Mouse (Mus musculus) heart, embryonic 13.5 days (tissue): ENCODE data around the gene Abhd14a. TPM values are rescaled to one million over a fixed set of nuclear protein-coding genes. Genes with fewer than 3 reads are reported as not detected.

ENCODE experiments used
- ATAC-seq: fragments of 200-750 bp; cut with Nextera tagmentation; 2 replicates; pipeline ENCODE4 v1.8.0; 2017; ENCODE audit warnings: moderate TSS enrichment; ENCODE audit not compliant: insufficient number of reproducible peaks, low FRiP score, low TSS enrichment; ENCODE audit errors: extremely low read depth
- H3K27ac ChIP-seq: fragments of 300-500 bp; sonication (generic); replicated peaks from 2 replicates; pipeline ENCODE4 v1.5.1; 2015; ENCODE audit warnings: moderate library complexity, mild to moderate bottlenecking, inconsistent platforms
- H3K27me3 ChIP-seq: fragments of 300-500 bp; sonication (generic); replicated peaks from 2 replicates; pipeline ENCODE4 v1.6.1; 2015; ENCODE audit warnings: mild to moderate bottlenecking, inconsistent platforms
- H3K36me3 ChIP-seq: fragments of 300-500 bp; sonication (generic); 2 replicates; pipeline ENCODE4 v1.6.1; 2015; ENCODE audit warnings: mild to moderate bottlenecking, inconsistent platforms
- H3K4me1 ChIP-seq: fragments of 300-500 bp; sonication (generic); 2 replicates; pipeline ENCODE4 v1.6.1; 2015; ENCODE audit warnings: inconsistent platforms
- H3K4me2 ChIP-seq: fragments of 300-500 bp; sonication (generic); 2 replicates; pipeline ENCODE4 v1.6.1; 2015; ENCODE audit warnings: inconsistent platforms, mild to moderate bottlenecking, moderate library complexity
- H3K4me3 ChIP-seq: fragments of 300-500 bp; sonication (generic); 2 replicates; pipeline ENCODE4 v1.5.1; 2015; ENCODE audit warnings: moderate library complexity, mild to moderate bottlenecking, inconsistent platforms
- H3K9ac ChIP-seq: fragments of 300-500 bp; sonication (generic); 2 replicates; pipeline ENCODE4 v1.6.1; 2015; ENCODE audit warnings: inconsistent platforms, mild to moderate bottlenecking, moderate library complexity
- H3K9me3 ChIP-seq: fragments of 300-500 bp; sonication (generic); 2 replicates; pipeline ENCODE4 v1.6.1; 2016; ENCODE audit warnings: inconsistent platforms
- WGBS: fragments of 180-500 bp; shearing (Covaris S2); methylation state at CpG from one replicate; pipeline ENCODE4 v1.1.7; 2015; ENCODE audit warnings: mixed read lengths; 5-methylcytosine and 5-hydroxymethylcytosine counted together
- polyA plus RNA-seq: library from polyadenylated mRNA; unstranded; fragments of >200 nt; fragmentation: Nextera tagmentation; extraction: Ambion mirVana; gene quantifications from 2 replicates; pipeline ENCODE4 v1.2.1, GENCODE M21; 2015

Gene Abhd14a
- polyA plus RNA-seq, 1 experiment from 2014 or later, result 44.8 TPM

DNA sequence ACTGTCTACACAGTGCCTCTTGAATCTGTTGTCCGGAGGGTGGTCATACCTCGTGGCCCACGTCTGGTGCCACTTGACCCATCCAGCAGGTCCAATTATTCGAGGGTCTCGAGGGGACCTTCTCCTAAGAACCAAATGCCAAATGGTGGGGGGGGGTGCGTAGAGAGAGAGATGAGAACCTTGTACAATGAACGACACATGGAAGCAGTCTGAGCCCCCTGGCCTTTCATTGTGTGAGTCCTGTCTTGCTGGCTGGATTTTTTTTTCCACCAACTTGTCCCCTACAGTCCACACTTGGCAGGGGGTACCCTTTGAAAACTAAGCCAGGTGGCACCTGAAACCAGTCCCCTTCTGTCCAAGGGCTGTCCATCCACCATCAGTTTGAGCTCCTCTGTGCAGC lies 20.3 kb upstream of the Abhd14a start:
- WGBS, result 86% methylated on average over 7 of the region's 7 CpGs
- Histone ChIP-seq H3K27ac (no peak overlapping the region), H3K27me3 (peaks cover 21% of the 10 kb centered on the region), H3K4me1 (peaks cover 32% of the 10 kb centered on the region), H3K4me3 (no peak overlapping the region), H3K4me2 (no peak overlapping the region), H3K36me3 (peaks cover 14% of the 10 kb centered on the region), H3K9ac (no peak overlapping the region), H3K9me3 (no peaks in the 10 kb centered on the region)
- no peak for ATAC-seq

DNA sequence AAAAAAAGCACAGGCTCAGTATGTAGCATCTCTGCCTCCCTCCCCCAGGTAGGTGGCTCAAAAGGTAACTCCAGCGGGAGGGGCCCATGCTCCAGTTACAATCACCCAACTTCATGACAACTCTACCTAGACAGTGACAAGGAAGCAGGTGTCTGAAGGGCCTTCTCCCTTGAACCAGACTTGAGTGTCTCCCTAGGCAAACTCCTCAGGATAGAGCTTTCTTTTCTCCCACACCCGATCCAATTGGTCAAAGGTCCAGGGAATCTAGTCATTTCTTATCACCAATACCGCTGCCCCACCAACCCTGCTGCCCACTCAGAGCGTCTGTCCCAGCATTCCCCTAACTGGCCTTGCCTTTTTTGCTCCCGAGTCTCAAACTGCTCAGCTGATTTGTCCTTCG lies 19.2 kb upstream of the Abhd14a start:
- Histone ChIP-seq H3K4me3 (no peak overlapping the region), H3K36me3 (peaks cover 24% of the 10 kb centered on the region), H3K9ac (no peak overlapping the region), H3K27me3 (peaks cover 21% of the 10 kb centered on the region), H3K9me3 (no peaks in the 10 kb centered on the region), H3K4me1 (peaks cover 22% of the 10 kb centered on the region), H3K27ac (no peak overlapping the region), H3K4me2 (no peak overlapping the region)
- WGBS, result 77% methylated on average over 6 of the region's 6 CpGs
- ATAC-seq, result no peak

DNA sequence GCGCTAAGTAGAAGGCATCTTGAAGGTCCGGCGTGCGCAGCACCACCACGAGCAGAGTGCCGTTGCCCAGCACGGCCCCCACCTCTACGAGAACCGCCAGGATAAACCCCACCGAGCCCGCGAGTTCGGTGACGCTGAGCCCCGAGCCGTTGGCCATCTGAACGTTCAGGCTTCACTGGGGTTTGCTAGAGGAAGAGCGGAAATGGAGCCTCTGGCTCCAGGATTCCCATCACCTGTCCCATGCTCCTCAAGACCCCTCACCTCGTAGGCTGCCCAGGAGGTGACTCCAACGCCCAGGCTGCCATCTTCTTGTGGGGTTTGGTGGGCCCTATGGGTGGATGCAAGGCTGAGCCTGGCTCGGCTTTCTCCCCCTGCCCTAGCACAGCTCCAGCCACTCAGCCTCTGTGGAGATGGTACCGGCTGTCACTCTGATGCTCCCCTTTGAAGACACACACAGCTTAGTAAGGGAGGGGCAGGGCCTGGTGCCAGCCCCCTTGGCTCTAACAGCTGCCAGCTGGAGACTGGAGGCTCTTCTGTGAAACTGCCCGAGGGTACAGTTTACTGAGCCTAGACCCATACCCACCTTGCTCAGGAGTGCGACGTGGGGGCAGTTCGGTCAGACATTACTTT lies 18.2 kb upstream of the Abhd14a start, which contains the start of gene Gpr62:
Gene Gpr62 (minus strand): TSS at position 368 of the 630 bp plus-strand sequence.
- Histone ChIP-seq H3K4me1 (peaks cover 18% of the 10 kb centered on the region), H3K4me3 (peak within 1 kb of the TSS; percentile 65), H3K36me3 (peaks cover 33% of the 10 kb centered on the region), H3K9ac (peak within 1 kb of the TSS; percentile 84), H3K4me2 (peak within 1 kb of the TSS; percentile 98), H3K9me3 (no peaks in the 10 kb centered on the region), H3K27ac (peak within 1 kb of the TSS; percentile 46), H3K27me3 (peaks cover 21% of the 10 kb centered on the region)
- WGBS, result 33% methylated on average over 26 of the region's 26 CpGs
- ATAC-seq, result no peak

DNA sequence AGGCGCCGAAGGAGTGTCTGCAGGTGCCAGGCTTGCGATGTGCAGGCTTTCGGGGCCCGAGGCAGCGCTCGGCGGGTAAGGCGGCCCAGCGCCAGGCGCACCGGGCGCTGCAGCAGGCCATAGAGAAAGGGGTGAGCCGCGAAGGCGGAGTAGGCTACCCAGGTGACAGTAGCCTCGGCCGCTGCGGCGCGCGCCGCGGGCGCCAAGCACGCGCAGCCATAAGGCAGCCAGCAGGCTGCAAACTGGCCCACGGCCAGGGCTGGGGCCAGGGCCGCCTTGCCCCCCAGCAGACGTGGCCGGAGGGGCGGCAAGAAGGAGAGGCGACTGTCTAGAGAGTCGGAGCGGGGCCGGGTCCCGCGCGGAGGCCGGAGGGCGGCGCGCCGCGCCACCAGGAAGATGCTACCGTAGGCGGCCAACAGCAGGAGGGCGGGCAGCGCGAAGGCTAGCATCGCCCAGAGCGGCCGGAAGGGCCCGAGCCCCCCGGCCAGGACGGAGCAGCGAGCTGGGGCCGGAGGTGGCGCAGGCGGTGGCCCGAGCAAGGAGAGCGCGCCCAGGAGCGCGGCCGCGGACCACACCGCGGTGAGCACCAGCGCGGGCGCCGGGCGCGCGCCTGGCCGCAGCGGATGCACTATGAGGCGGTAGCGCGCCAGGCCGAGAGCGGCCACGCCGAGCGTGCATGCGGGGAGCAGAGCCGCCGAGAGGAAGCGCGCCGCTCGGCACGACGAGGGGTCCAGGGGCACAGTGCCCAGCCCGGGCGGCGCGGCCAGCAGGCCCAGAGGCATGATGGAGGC lies 17.5 kb upstream of the Abhd14a start:
- H3K9me3 ChIP-seq, result no peaks in the 10 kb centered on the region
- WGBS, result 2% methylated on average over 99 of the region's 99 CpGs

DNA sequence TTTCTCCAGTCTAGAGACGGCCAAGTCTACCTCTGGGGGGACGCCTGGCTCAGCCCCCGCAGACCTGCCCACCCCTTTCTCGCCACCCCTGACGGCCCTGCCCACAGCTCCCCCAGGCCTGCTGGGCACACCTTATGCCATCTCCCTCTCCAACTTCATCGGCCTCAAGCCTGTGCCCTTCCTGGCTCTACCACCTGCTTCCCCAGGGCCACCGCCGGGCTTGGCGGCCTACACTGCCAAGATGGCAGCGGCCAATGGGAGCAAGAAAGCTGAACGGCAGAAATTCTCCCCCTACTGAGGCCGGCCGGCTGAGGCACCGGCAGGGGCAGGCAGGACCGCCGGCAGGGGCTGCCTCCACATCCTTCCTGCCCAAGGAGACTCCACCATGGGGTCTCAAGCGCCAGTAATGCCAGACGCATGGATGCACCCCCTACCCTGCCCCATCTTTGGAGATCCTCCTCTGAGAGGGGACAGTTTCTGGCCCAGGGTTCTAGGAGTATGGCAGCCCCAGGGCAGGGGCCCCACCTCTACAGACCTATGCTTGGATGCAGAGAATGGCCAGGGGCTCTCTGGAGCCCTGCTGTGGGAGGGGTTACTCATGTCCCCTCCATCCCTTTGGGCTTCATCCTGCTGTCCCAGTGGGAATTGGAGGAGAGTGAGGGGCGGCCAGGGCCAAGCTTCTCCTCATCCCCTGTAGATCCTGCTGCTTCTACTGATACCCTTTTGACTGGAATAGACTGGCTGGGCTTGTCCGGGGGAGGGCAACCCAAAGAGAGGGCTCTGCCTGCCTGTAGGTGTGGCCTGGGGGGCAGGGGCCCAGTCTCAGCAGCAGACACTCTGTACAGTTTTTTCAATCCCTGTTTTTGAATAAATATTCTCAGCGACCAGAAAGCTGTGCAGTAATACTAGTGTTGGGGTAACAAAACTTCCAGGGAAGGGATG lies 15.9 kb upstream of the Abhd14a start:
- H3K27me3 ChIP-seq, result peaks cover 21% of the 10 kb centered on the region
- no peaks in the 10 kb centered on the region for H3K9me3 ChIP-seq
- no peak for ATAC-seq
- H3K4me1 ChIP-seq, result peaks cover 28% of the 10 kb centered on the region
- peaks cover 46% of the 10 kb centered on the region for H3K36me3 ChIP-seq
- no peak overlapping the region for H3K4me2 ChIP-seq
- H3K9ac ChIP-seq, result no peak overlapping the region
- no peak overlapping the region for H3K27ac ChIP-seq
- no peak overlapping the region for H3K4me3 ChIP-seq
- WGBS, result 81% methylated on average over 21 of the region's 21 CpGs

More for the DNA sequence above, 17.5 kb upstream of the Abhd14a start:
- H3K36me3 ChIP-seq, result peaks cover 41% of the 10 kb centered on the region
- ATAC-seq, result peak; percentile 23; the same call in 1 of the 2 replicates
- peak overlapping the region; percentile 98 for H3K4me2 ChIP-seq
- H3K4me3 ChIP-seq, result peak overlapping the region; percentile 65
- peaks cover 21% of the 10 kb centered on the region for H3K27me3 ChIP-seq
- peaks cover 18% of the 10 kb centered on the region for H3K4me1 ChIP-seq
- peak overlapping the region; percentile 84 for H3K9ac ChIP-seq
- H3K27ac ChIP-seq, result peak overlapping the region; percentile 46

DNA sequence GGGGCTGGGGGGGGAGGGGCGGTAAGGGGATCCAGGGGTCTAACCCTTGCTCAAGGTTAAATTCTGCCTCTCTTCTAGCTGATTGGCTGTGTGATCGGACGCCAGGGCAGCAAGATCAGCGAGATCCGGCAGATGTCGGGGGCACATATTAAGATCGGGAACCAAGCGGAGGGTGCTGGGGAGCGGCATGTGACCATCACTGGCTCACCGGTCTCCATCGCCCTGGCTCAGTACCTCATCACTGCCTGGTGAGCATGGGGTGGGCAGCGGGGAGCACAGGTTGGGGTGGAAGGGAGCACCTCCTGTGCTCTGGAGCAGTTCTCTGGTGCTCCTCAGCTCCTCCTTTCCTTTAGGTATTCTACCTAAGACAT lies 14.9 kb upstream of the Abhd14a start:
- Histone ChIP-seq H3K9me3 (no peaks in the 10 kb centered on the region), H3K36me3 (peaks cover 53% of the 10 kb centered on the region), H3K9ac (no peak overlapping the region), H3K27ac (no peak overlapping the region), H3K27me3 (peaks cover 21% of the 10 kb centered on the region), H3K4me2 (no peak overlapping the region), H3K4me3 (no peak overlapping the region), H3K4me1 (peaks cover 37% of the 10 kb centered on the region)
- 85% methylated on average over 12 of the region's 12 CpGs for WGBS
- ATAC-seq, result no peak

DNA sequence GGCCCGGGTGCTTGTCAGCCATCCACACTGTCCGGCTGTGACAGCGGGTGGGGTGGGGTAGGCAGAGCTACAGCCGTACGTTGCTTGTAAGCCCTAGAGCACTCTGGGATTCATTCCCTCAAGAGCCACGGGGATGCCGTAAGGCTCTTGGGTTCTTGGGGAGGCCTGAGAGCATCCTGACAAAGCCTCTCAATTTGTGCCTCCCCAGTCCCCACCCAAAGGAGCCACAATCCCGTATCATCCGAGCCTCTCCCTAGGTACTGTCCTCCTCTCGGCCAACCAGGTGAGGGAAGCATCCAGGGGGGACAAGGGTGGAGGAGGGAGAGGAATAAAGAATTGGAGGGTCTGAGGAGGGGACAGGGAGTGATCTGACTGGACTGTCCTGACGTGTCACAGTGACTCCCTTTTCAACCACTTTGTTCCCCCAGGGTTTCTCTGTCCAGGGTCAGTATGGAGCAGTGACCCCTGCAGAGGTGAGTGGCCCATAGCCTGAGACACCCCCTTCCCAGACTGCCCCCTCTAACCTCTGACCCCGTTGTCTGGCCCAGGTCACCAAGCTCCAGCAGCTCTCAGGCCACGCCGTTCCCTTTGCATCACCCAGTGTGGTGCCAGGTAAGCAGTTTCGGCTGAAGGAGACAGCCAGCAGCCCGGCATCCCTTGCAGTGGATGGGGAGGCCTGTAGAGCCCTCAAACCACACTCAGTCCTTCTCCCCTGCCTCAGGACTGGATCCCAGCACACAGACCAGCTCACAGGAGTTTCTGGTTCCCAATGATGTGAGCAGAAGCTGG lies 14.4 kb upstream of the Abhd14a start:
- no peaks in the 10 kb centered on the region for H3K9me3 ChIP-seq
- peaks cover 53% of the 10 kb centered on the region for H3K36me3 ChIP-seq
- H3K27ac ChIP-seq, result no peak overlapping the region
- no peak for ATAC-seq
- H3K27me3 ChIP-seq, result peaks cover 21% of the 10 kb centered on the region
- peaks cover 43% of the 10 kb centered on the region for H3K4me1 ChIP-seq
- H3K4me2 ChIP-seq, result no peak overlapping the region
- H3K9ac ChIP-seq, result no peak overlapping the region
- 79% methylated on average over 16 of the region's 16 CpGs for WGBS
- H3K4me3 ChIP-seq, result no peak overlapping the region

DNA sequence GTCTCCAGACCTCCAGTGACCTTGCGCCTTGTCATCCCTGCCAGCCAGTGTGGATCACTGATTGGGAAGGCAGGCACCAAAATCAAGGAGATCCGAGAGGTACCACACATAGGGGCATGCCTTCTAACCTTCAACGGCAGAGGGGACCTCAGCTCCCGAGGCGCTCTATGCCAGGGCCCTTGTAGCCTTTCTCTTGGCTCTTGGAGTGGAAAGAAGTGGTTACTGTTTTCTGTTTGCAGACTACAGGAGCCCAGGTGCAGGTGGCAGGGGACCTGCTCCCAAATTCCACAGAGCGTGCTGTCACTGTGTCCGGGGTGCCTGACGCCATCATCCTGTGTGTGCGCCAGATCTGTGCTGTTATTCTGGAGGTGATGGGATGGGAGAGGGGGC lies 13.5 kb upstream of the Abhd14a start:
- Histone ChIP-seq H3K27ac (no peak overlapping the region), H3K9me3 (no peaks in the 10 kb centered on the region), H3K27me3 (peaks cover 18% of the 10 kb centered on the region), H3K4me2 (no peak overlapping the region), H3K4me3 (no peak overlapping the region), H3K9ac (no peak overlapping the region), H3K36me3 (peaks cover 53% of the 10 kb centered on the region), H3K4me1 (peaks cover 51% of the 10 kb centered on the region)
- no peak for ATAC-seq
- WGBS, result 83% methylated on average over 9 of the region's 9 CpGs

DNA sequence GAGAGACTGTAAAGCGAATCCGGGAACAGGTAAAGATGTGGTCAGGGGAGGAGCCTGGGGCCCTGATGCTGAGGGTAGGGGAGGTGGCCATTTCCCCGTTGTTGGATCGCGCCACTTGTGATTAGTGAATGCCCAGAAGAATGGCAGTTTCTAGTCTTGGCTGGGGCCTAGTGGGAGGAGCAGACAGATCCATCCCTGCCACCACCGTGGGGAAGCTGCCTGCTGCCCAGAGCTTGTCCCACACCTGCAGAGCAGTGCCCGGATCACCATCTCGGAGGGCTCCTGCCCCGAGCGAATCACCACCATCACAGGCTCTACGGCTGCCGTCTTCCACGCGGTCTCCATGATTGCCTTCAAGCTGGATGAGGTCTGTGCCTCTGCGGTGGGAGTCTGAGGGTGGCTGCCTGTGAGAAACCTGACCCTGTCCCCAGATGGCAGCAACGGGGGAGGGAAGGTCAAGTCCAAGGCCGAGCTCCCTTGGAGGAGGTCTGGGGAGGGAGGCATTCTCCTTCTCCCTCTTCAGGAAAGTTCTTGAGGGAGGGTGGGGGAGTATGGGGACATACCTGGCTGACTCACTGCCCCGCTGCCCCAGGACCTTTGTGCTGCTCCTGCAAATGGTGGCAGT lies 13.0 kb upstream of the Abhd14a start:
- Histone ChIP-seq H3K27ac (no peak overlapping the region), H3K4me1 (peaks cover 52% of the 10 kb centered on the region), H3K4me2 (no peak overlapping the region), H3K27me3 (peaks cover 13% of the 10 kb centered on the region; the same call in 1 of the 2 replicates), H3K9ac (no peak overlapping the region), H3K36me3 (peaks cover 53% of the 10 kb centered on the region), H3K9me3 (no peaks in the 10 kb centered on the region), H3K4me3 (no peak overlapping the region)
- ATAC-seq, result no peak
- 74% methylated on average over 18 of the region's 18 CpGs for WGBS

DNA sequence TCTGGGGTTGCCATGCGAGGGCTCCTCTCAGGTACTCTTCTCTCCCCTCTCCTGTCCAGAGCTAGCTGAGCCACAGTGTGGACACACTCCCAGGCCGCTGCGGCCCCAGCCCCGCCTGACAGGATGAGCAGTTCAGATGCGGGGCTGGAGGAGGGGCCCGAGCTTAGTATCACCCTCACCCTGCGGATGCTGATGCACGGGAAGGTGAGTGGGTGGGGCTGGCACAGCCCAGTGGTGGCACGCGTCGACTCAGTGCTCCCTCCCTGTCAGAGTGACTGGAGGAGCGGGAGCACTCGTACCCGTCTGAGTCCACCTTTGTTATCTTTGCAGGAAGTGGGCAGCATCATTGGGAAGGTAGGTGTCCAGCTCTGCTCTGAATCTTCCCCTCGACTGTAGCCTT lies 12.5 kb upstream of the Abhd14a start:
- peaks cover 53% of the 10 kb centered on the region for H3K4me1 ChIP-seq
- whole genome bisulfite sequencing, result 72% methylated on average over 15 of the region's 15 CpGs
- peaks cover 53% of the 10 kb centered on the region for H3K36me3 ChIP-seq
- H3K27me3 ChIP-seq, result peaks cover 11% of the 10 kb centered on the region; the same call in 1 of the 2 replicates
- ATAC-seq, result no peak
- no peak overlapping the region for H3K4me2 ChIP-seq
- no peak overlapping the region for H3K4me3 ChIP-seq
- H3K27ac ChIP-seq, result no peak overlapping the region
- H3K9me3 ChIP-seq, result no peaks in the 10 kb centered on the region
- no peak overlapping the region for H3K9ac ChIP-seq
